Comparison of ENCODE assay signal across 8 mouse cellular contexts in the genomic region with DNA sequence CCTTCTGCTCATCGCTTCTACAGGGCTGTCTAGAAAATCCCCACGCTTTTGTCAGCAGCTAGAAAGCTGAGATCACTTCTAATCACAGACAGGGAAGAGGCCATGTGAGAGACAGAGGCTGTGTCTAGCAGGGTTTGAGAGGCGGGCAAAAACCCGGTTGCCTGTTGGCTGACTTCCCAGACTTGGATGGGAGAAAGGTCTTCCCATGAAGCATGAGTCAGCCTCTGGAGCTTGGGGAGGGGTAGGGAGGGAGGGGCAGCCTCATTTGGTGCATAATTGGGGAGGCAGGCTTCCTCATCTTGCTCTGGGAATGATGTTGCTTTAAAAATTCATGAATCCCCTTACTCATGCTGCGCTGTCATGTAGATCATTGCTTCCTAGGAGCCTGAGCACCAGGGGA. TPM values are rescaled to one million over a fixed set of nuclear protein-coding genes. Genes with fewer than 3 reads are reported as not detected.
DNase-seq lines count a peak whose midpoint lies in the region; ATAC-seq lines count a peak whose summit lies in the region.

No protein-coding gene starts in this region.

- ATAC-seq in forebrain, embryonic 14.5 days = peak; percentile 91
- no peak for ATAC-seq in inflammation-experienced regulatory T-cells, adult 6 months

- no peak overlapping the region for H3K4me3 ChIP-seq in forebrain, embryonic 14.5 days (ENCODE audit: low read depth, low read length)

- no peaks in the 10 kb centered on the region for H3K9me3 ChIP-seq in forebrain, embryonic 14.5 days (replicated peaks; ENCODE audit: control insufficient read depth, low read length)

- no peak overlapping the region for H3K4me2 ChIP-seq in forebrain, embryonic 14.5 days (ENCODE audit: low read length)

- H3K27me3 ChIP-seq in forebrain, embryonic 14.5 days (replicated peaks; ENCODE audit: control insufficient read depth, insufficient read depth, low read length) = no peaks in the 10 kb centered on the region

- intact Hi-C loops in heart, postnatal 36 days (cut with DNase I) = no loop called here

- no peak overlapping the region for H3K9ac ChIP-seq in forebrain, embryonic 14.5 days (ENCODE audit: low read length)

- peaks cover 7% of the 10 kb centered on the region for H3K4me1 ChIP-seq in forebrain, embryonic 14.5 days (ENCODE audit: control insufficient read depth, insufficient read depth, low read length)

- H3K27ac ChIP-seq in forebrain, embryonic 14.5 days (ENCODE audit: low read depth, low read length) = peak overlapping the region; percentile 54; the same call in 1 of the 2 replicates

- no peaks in the 10 kb centered on the region for H3K36me3 ChIP-seq in forebrain, embryonic 14.5 days (ENCODE audit: control insufficient read depth, insufficient read depth, low read length)

- 25% methylated on average over 5 of the region's 5 CpGs for WGBS in forebrain, embryonic 14.5 days

- DNase-seq in 3T3-L1 (ENCODE audit: low read depth, low spot score) = peak; percentile 71
- DNase-seq in Muller cell, postnatal 12 days (ENCODE audit: inconsistent ontology term) = peak; percentile 96
- peak; percentile 93 for DNase-seq in forebrain, embryonic 14.5 days (ENCODE audit: low spot score)
- peak; percentile 41 to 42 for DNase-seq in heart, postnatal 36 days
- DNase-seq in left cerebral cortex, adult 18-20 months (ENCODE audit: low spot score in 2 of 2) = peak; percentile 32 to 33
- DNase-seq in ovary, postnatal 14 days (ENCODE audit: low spot score) = peak; percentile 13
- no peak for DNase-seq in thymus, postnatal 10 days (ENCODE audit: low spot score in 2 of 2)

RNA-seq across cellular contexts. Expression of a gene that starts 57.0 kb away (rescaled TPM):
- polyA plus RNA-seq in forebrain, embryonic 14.5 days (2014; fragmentation: Nextera tagmentation; extraction: Ambion mirVana) = 6.0 and 7.6 TPM in 2 replicates
- total RNA-seq in heart, postnatal 36 days (2021) = not detected
- 10 to 100 TPM; 55.6 to 58.7 TPM for total RNA-seq in left cerebral cortex, adult 18-20 months (2021)
- under 1 TPM in 1 of 3 experiments, not detected in 2; 0.19 TPM for polyA plus RNA-seq in inflammation-experienced regulatory T-cells, adult 6 months (2017; shearing (Covaris generic))

Comparison
In these comparisons a context has a peak if more than half of its experiments do, and no peak if none do; other contexts are left out.
1. DNase-seq: peak in 3T3-L1 (single experiment), Muller cell, postnatal 12 days (single experiment), forebrain, embryonic 14.5 days (single experiment), heart, postnatal 36 days (2 of 2), left cerebral cortex, adult 18-20 months (2 of 2) and ovary, postnatal 14 days (single experiment); none in thymus, postnatal 10 days (0 of 2).
2. RNA of a gene that starts 57.0 kb away (total RNA-seq): 55.6 to 58.7 TPM in left cerebral cortex, adult 18-20 months; not detected in heart, postnatal 36 days; every median in the first group is over 10 times any median in the second.